Mouse (Mus musculus) limb, embryonic 14.5 days (tissue): ENCODE results near the gene Cdkn1a. TPM values are rescaled to one million over a fixed set of nuclear protein-coding genes. Genes with fewer than 3 reads are reported as not detected.
"Not testable (repeated sequence)": the region's sequence is repeated elsewhere in the genome, so short reads cannot be mapped to it uniquely, and the experiment has no call there.

Experiments used
- ATAC-seq: fragments of 200-750 bp; cut with Nextera tagmentation; 2 replicates; pipeline ENCODE4 v1.8.0; 2017; ENCODE audit warnings: low read depth, moderate number of reproducible peaks, moderate TSS enrichment; ENCODE audit not compliant: low FRiP score
- DNase-seq: peaks from one replicate; pipeline ENCODE4 v3.0.0-alpha.2; 2015; ENCODE audit warnings: low spot score
- H3K27ac ChIP-seq: fragments of 300-500 bp; sonication (generic); replicated peaks from 2 replicates; pipeline ENCODE4 v1.5.1; 2014; ENCODE audit warnings: low read depth, mild to moderate bottlenecking, low read length, moderate library complexity, mixed read lengths
- H3K27me3 ChIP-seq: fragments of 300-500 bp; sonication (generic); 2 replicates; pipeline ENCODE4 v1.6.1; 2014; ENCODE audit warnings: low read length, mixed read lengths; ENCODE audit not compliant: control insufficient read depth, insufficient read depth
- H3K36me3 ChIP-seq: fragments of 300-500 bp; sonication (generic); 2 replicates; pipeline ENCODE4 v1.6.1; 2014; ENCODE audit warnings: mild to moderate bottlenecking, low read length, moderate library complexity, mixed read lengths; ENCODE audit not compliant: control insufficient read depth, insufficient read depth
- H3K4me1 ChIP-seq: fragments of 300-500 bp; sonication (generic); 2 replicates; pipeline ENCODE4 v1.6.1; 2014; ENCODE audit warnings: antibody characterized with exemption, low read length, mixed read lengths; ENCODE audit not compliant: control insufficient read depth, insufficient read depth
- H3K4me2 ChIP-seq: fragments of 300-500 bp; sonication (generic); replicated peaks from 2 replicates; pipeline ENCODE4 v1.6.1; 2014; ENCODE audit warnings: low read depth, mild to moderate bottlenecking, low read length, moderate library complexity; ENCODE audit not compliant: severe bottlenecking
- H3K4me3 ChIP-seq: fragments of 300-500 bp; sonication (generic); replicated peaks from 2 replicates; pipeline ENCODE4 v1.5.1; 2014; ENCODE audit warnings: low read length
- H3K9ac ChIP-seq: fragments of 300-500 bp; sonication (generic); 2 replicates; pipeline ENCODE4 v1.6.1; 2014; ENCODE audit warnings: mild to moderate bottlenecking, low read depth, low read length, moderate library complexity; ENCODE audit not compliant: severe bottlenecking
- H3K9me3 ChIP-seq: fragments of 300-500 bp; sonication (generic); 2 replicates; pipeline ENCODE4 v1.6.1; 2016; ENCODE audit warnings: low read length; ENCODE audit not compliant: control insufficient read depth
- POLR2A ChIP-seq: fragments of 200-500 bp; IDR thresholded peaks from 2 replicates; pipeline ENCODE4 v1.8.0; 2012; ENCODE audit warnings: inconsistent platforms, mild to moderate bottlenecking, moderate library complexity, borderline replicate concordance; ENCODE audit not compliant: insufficient read depth, insufficient read length; ENCODE audit errors: extremely low read depth
- WGBS: fragments of 180-500 bp; shearing (Covaris S2); extraction: QIAGEN DNeasy Blood & Tissue Kit; methylation state at CpG from one replicate; pipeline ENCODE4 v1.1.7; 2014; 5-methylcytosine and 5-hydroxymethylcytosine counted together
- polyA plus RNA-seq, 2 experiments: library from polyadenylated mRNA; depleted of rRNA in 1 of 2; stranded (reverse) in 1 of 2; unstranded in 1 of 2; fragments of >200 nt; fragmentation: Nextera tagmentation in 1 of 2; extraction: Ambion mirVana in 1 of 2; gene quantifications; 2 replicates each; pipeline versions ENCODE4 v1.2.1 to v1.2.3; 2012 to 2014

Gene Cdkn1a
- polyA plus RNA-seq, 2 experiments: 61.6 to 164 TPM

DNA sequence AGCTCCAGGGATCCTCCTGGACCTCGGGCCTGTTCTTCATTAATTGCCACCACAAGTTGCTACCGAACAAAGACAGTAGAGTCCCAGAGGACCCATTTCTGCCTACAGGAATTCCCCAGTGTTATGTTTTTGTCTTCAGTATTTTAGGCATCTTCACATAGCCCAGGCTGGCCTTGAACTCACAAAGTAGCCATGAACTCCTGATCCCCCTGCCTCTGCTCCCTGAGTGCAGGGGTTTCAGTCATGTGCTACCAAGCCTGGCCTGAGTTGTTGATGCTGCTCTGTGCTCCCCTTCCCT is 26.8 kb upstream of the Cdkn1a start:
- Histone ChIP-seq H3K27ac (no peak overlapping the region), H3K36me3 (no peaks in the 10 kb centered on the region), H3K9me3 (no peaks in the 10 kb centered on the region), H3K4me2 (no peak overlapping the region), H3K4me3 (no peak overlapping the region), H3K27me3 (no peaks in the 10 kb centered on the region), H3K9ac (no peak overlapping the region), H3K4me1 (no peaks in the 10 kb centered on the region; the same call in 1 of the 2 replicates)
- 48% methylated on average over 2 of the region's 2 CpGs for WGBS
- DNase-seq: no peak
- no peak for ATAC-seq
- TF ChIP-seq POLR2A: no peak

- Histone ChIP-seq H3K9ac (no peak overlapping the region), H3K4me2 (no peak overlapping the region), H3K9me3 (no peaks in the 10 kb centered on the region), H3K27ac (no peak overlapping the region), H3K36me3 (no peaks in the 10 kb centered on the region), H3K4me3 (no peak overlapping the region), H3K4me1 (no peaks in the 10 kb centered on the region; the same call in none of the 2 replicates), H3K27me3 (no peaks in the 10 kb centered on the region)
- WGBS: 81% methylated on average over 21 of the region's 21 CpGs
- TF ChIP-seq POLR2A: no peak
- ATAC-seq (no peak), DNase-seq (no peak)
Observed at GRCm38 (mm10) chr17:29065245-29065940, 25.4 kb upstream of the Cdkn1a start.

- no peak overlapping the region for H3K4me3 ChIP-seq
- DNase-seq: no peak
- no peak for ATAC-seq
- H3K4me2 ChIP-seq: no peak overlapping the region
- no peak overlapping the region for H3K9ac ChIP-seq
- no peaks in the 10 kb centered on the region; the same call in none of the 2 replicates for H3K4me1 ChIP-seq
- H3K36me3 ChIP-seq: no peaks in the 10 kb centered on the region
- 94% methylated on average over 3 of the region's 3 CpGs for WGBS
- TF ChIP-seq POLR2A: no peak
- no peaks in the 10 kb centered on the region for H3K27me3 ChIP-seq
- H3K9me3 ChIP-seq: no peaks in the 10 kb centered on the region
- no peak overlapping the region for H3K27ac ChIP-seq
Observed at GRCm38 (mm10) chr17:29065971-29066370, 24.8 kb upstream of the Cdkn1a start.

GRCm38 (mm10) chr17:29067416-29067815 is 23.4 kb upstream of the Cdkn1a start:
- not testable (repeated sequence) for ATAC-seq
- WGBS: 91% methylated on average over 3 of the region's 3 CpGs

DNA sequence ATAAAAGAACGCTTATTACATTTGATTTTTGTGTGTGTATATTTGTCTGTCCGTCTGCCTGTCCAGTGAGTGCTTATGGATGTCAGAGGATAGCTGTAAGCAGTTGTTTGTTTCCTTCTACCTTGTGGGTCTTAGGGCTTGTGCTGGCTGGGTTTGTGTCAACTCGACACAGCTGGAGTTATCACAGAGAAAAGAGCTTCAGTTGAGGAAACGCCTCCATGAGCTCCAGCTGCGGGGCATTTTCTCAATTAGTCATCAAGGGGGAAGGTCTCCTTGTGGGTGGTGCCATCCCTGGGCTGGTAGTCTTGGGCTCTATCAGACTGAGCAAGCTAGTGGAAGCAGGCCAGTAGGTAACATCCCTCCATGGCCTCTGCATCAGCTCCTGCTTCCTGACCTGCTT is 22.9 kb upstream of the Cdkn1a start:
- WGBS: 48% methylated on average over 5 of the region's 5 CpGs
- ATAC-seq (no peak), DNase-seq (no peak)
- Histone ChIP-seq H3K27ac (no peak overlapping the region), H3K27me3 (no peaks in the 10 kb centered on the region), H3K4me2 (no peak overlapping the region), H3K36me3 (no peaks in the 10 kb centered on the region), H3K9ac (no peak overlapping the region), H3K9me3 (no peaks in the 10 kb centered on the region), H3K4me1 (peaks cover 2% of the 10 kb centered on the region), H3K4me3 (no peak overlapping the region)
- no peak for TF ChIP-seq POLR2A

More at GRCm38 (mm10) chr17:29067416-29067815, 23.4 kb upstream of the Cdkn1a start:
- H3K27me3 ChIP-seq, H3K9me3 ChIP-seq, DNase-seq, H3K4me3 ChIP-seq, H3K27ac ChIP-seq, H3K4me2 ChIP-seq, H3K9ac ChIP-seq, H3K36me3 ChIP-seq, H3K4me1 ChIP-seq: not testable (repeated sequence)

GRCm38 (mm10) chr17:29069063-29069462 is 21.7 kb upstream of the Cdkn1a start:
- Histone ChIP-seq H3K27me3 (no peaks in the 10 kb centered on the region), H3K9ac (no peak overlapping the region), H3K36me3 (no peaks in the 10 kb centered on the region), H3K4me1 (peaks cover 7% of the 10 kb centered on the region), H3K4me2 (no peak overlapping the region), H3K9me3 (no peaks in the 10 kb centered on the region), H3K27ac (no peak overlapping the region), H3K4me3 (no peak overlapping the region)
- no peak for TF ChIP-seq POLR2A
- 73% methylated on average over 10 of the region's 10 CpGs for WGBS
- DNase-seq (no peak), ATAC-seq (no peak)
